Comparison of ENCODE assay signal across 15 mouse cellular contexts in the genomic region with DNA sequence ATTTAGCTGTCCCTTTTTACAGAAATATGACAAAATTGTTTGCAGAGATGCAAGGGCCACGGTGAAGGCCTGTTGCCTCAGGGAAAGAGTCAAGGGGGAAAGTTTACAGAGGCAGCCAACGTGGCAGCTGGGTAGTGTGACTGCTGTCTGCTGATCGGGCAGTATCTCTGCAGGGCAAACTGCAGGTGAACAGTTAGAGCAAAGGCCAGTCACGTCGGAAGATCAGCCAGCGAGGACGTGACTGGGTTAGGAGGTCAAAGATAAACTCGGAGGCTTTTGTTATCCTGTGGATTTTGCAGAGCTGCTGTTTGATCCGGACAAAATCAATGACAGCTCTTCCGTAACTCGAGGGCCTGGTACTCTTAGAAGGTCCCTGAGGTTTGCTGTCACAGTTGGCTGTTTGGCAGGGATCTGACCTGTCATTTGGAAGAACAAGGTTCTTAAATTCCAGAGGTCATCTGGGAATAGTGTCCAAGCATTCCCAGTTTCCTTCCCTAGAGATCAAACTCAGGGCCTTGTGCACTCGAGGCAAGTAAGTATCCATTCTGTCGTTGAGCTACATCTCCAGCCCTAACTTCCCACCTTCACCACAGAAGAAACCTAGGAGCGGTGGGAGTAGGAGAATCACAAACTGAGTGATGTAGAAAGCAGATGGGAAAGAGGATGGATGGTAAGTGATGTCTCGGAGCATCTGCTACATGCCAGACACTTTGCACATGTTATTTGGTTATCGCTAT. TPM values are rescaled to one million over a fixed set of nuclear protein-coding genes. Genes with fewer than 3 reads are reported as not detected.
DNase-seq lines count a peak whose midpoint lies in the region; ATAC-seq lines count a peak whose summit lies in the region.
"Had no signal": no experiment of that assay in that cellular context is flagged by ENCODE, and none has a peak within 500 bp of the region (broad histone marks: within the 10 kb centered on the region; RNA-seq: fewer than 3 reads in every experiment).

No protein-coding gene starts in this region.

- no peak for DNase-seq in forebrain, embryonic 11.5 days (ENCODE audit: low spot score)
- DNase-seq in liver: peak; percentile 56
- DNase-seq in gastrocnemius, adult 8-10 months (ENCODE audit: low spot score in 2 of 2): no peak
- DNase-seq: cerebellum, adult 11-12 months; gastrocnemius, postnatal 36 days; layer of hippocampus, adult 9-11 months; thymus, postnatal 14 days had no signal

- H3K9ac ChIP-seq in forebrain, embryonic 12.5 days: no peak overlapping the region
- H3K9ac ChIP-seq in forebrain, embryonic 11.5 days (ENCODE audit: low read length): no peak overlapping the region
- H3K9ac ChIP-seq in hindbrain, embryonic 13.5 days: no peak overlapping the region
- no peak overlapping the region for H3K9ac ChIP-seq in hindbrain, embryonic 16.5 days (ENCODE audit: low read depth, low read length)
- no peak overlapping the region for H3K9ac ChIP-seq in intestine, embryonic 15.5 days

- no peak overlapping the region for H3K4me3 ChIP-seq in forebrain, embryonic 12.5 days (replicated peaks)
- no peak overlapping the region for H3K4me3 ChIP-seq in forebrain, embryonic 11.5 days (ENCODE audit: low read depth, low read length)
- 0 out of 2 replicates have a peak overlapping the region, but pooled peaks have one; percentile 26 for H3K4me3 ChIP-seq in hindbrain, embryonic 13.5 days
- H3K4me3 ChIP-seq in hindbrain, embryonic 16.5 days (ENCODE audit: low read length): no peak overlapping the region
- H3K4me3 ChIP-seq in intestine, embryonic 15.5 days (replicated peaks): no peak overlapping the region
- H3K4me3 ChIP-seq: myocyte had no signal

- 62% methylated on average over 16 of the region's 16 CpGs for WGBS in forebrain, embryonic 12.5 days
- WGBS in forebrain, embryonic 11.5 days: 53% methylated on average over 16 of the region's 16 CpGs
- 60% methylated on average over 16 of the region's 16 CpGs for WGBS in hindbrain, embryonic 13.5 days
- 57% methylated on average over 16 of the region's 16 CpGs for WGBS in hindbrain, embryonic 16.5 days
- WGBS in intestine, embryonic 15.5 days: 48% methylated on average over 16 of the region's 16 CpGs

- H3K4me2 ChIP-seq in forebrain, embryonic 12.5 days: peak overlapping the region; percentile 58; the same call in 1 of the 2 replicates
- H3K4me2 ChIP-seq in forebrain, embryonic 11.5 days (ENCODE audit: low read depth, low read length, severe bottlenecking): no peak overlapping the region
- H3K4me2 ChIP-seq in hindbrain, embryonic 13.5 days: no peak overlapping the region
- no peak overlapping the region; the same call in none of the 2 replicates for H3K4me2 ChIP-seq in hindbrain, embryonic 16.5 days (ENCODE audit: low read length)
- H3K4me2 ChIP-seq in intestine, embryonic 15.5 days (replicated peaks): no peak overlapping the region

- peaks cover 12% of the 10 kb centered on the region; the same call in 1 of the 2 replicates for H3K4me1 ChIP-seq in forebrain, embryonic 12.5 days
- H3K4me1 ChIP-seq in forebrain, embryonic 11.5 days (replicated peaks; ENCODE audit: control insufficient read depth, insufficient read depth, low read length): no peaks in the 10 kb centered on the region
- peaks cover 8% of the 10 kb centered on the region for H3K4me1 ChIP-seq in hindbrain, embryonic 13.5 days (replicated peaks)
- H3K4me1 ChIP-seq in hindbrain, embryonic 16.5 days (ENCODE audit: control insufficient read depth, insufficient read depth, low read depth, low read length): peaks cover 6% of the 10 kb centered on the region
- H3K4me1 ChIP-seq in intestine, embryonic 15.5 days (replicated peaks): no peaks in the 10 kb centered on the region

- no peaks in the 10 kb centered on the region for H3K9me3 ChIP-seq in forebrain, embryonic 12.5 days
- no peaks in the 10 kb centered on the region; the same call in 1 of the 2 replicates for H3K9me3 ChIP-seq in forebrain, embryonic 11.5 days (ENCODE audit: control insufficient read depth, low read length)
- H3K9me3 ChIP-seq in hindbrain, embryonic 13.5 days: no peaks in the 10 kb centered on the region
- H3K9me3 ChIP-seq in hindbrain, embryonic 16.5 days (ENCODE audit: control insufficient read depth, low read length): no peaks in the 10 kb centered on the region
- no peaks in the 10 kb centered on the region for H3K9me3 ChIP-seq in intestine, embryonic 15.5 days

- peaks cover 22% of the 10 kb centered on the region for H3K27me3 ChIP-seq in forebrain, embryonic 12.5 days
- H3K27me3 ChIP-seq in forebrain, embryonic 11.5 days (ENCODE audit: control insufficient read depth, insufficient read depth, low read length): peaks cover 4% of the 10 kb centered on the region; the same call in 1 of the 2 replicates
- peaks cover 12% of the 10 kb centered on the region for H3K27me3 ChIP-seq in hindbrain, embryonic 13.5 days
- H3K27me3 ChIP-seq in hindbrain, embryonic 16.5 days (replicated peaks; ENCODE audit: control insufficient read depth, insufficient read depth, low read length): peaks cover 7% of the 10 kb centered on the region; the same call in 1 of the 2 replicates
- H3K27me3 ChIP-seq in intestine, embryonic 15.5 days (replicated peaks): 0 out of 2 replicates have a peak, but pooled peaks cover 9% of the 10 kb centered on the region

- H3K36me3 ChIP-seq in forebrain, embryonic 12.5 days (replicated peaks): no peaks in the 10 kb centered on the region
- H3K36me3 ChIP-seq in forebrain, embryonic 11.5 days (ENCODE audit: control insufficient read depth, insufficient read depth, low read length): no peaks in the 10 kb centered on the region
- no peaks in the 10 kb centered on the region for H3K36me3 ChIP-seq in hindbrain, embryonic 13.5 days
- H3K36me3 ChIP-seq in hindbrain, embryonic 16.5 days (ENCODE audit: control insufficient read depth, insufficient read depth, low read length): no peaks in the 10 kb centered on the region
- no peaks in the 10 kb centered on the region for H3K36me3 ChIP-seq in intestine, embryonic 15.5 days

- ATAC-seq in forebrain, embryonic 12.5 days (ENCODE audit: low FRiP score): no peak
- ATAC-seq in forebrain, embryonic 11.5 days (replicated peaks; ENCODE audit: low FRiP score): no peak
- no peak for ATAC-seq in hindbrain, embryonic 13.5 days (ENCODE audit: low FRiP score)
- no peak for ATAC-seq in hindbrain, embryonic 16.5 days
- ATAC-seq in intestine, embryonic 15.5 days: peak; percentile 67
- ATAC-seq in monocyte, adult 5-6 weeks (replicated peaks; ENCODE audit: insufficient number of reproducible peaks, low FRiP score, low TSS enrichment, poor library complexity, severe bottlenecking): no peak
- ATAC-seq: hindbrain, postnatal 0 days had no signal

- H3K27ac ChIP-seq in forebrain, embryonic 12.5 days: no peak overlapping the region
- H3K27ac ChIP-seq in forebrain, embryonic 11.5 days (ENCODE audit: low read depth, low read length): no peak overlapping the region
- H3K27ac ChIP-seq in hindbrain, embryonic 13.5 days: no peak overlapping the region
- no peak overlapping the region for H3K27ac ChIP-seq in hindbrain, embryonic 16.5 days (ENCODE audit: low read depth, low read length)
- no peak overlapping the region for H3K27ac ChIP-seq in intestine, embryonic 15.5 days
- H3K27ac ChIP-seq: hindbrain, postnatal 0 days; macrophage had no signal

RNA-seq across cellular contexts. Expression of gene Paqr9, which starts 21.7 kb away (rescaled TPM):
- 0.46 and 0.88 TPM in 2 replicates for polyA plus RNA-seq in forebrain, embryonic 12.5 days (2016; fragmentation: Nextera tagmentation; extraction: Ambion mirVana)
- polyA plus RNA-seq in forebrain, embryonic 11.5 days (2014; fragmentation: Nextera tagmentation; extraction: Ambion mirVana): 0.27 and 0.41 TPM in 2 replicates
- polyA plus RNA-seq in hindbrain, embryonic 13.5 days (2015; fragmentation: Nextera tagmentation; extraction: Ambion mirVana): 2.7 and 3.1 TPM in 2 replicates
- polyA plus RNA-seq in hindbrain, embryonic 16.5 days (2015; fragmentation: Nextera tagmentation; extraction: Ambion mirVana): 5.0 and 6.1 TPM in 2 replicates
- polyA plus RNA-seq in intestine, embryonic 15.5 days (2015; fragmentation: Nextera tagmentation; extraction: Ambion mirVana): 0.82 and 1.0 TPM in 2 replicates
- 0.57 to 1.4 TPM in 2 of 3 replicates, not detected in the other for total RNA-seq in monocyte, adult 5-6 weeks (2017)
- 1 to 10 TPM; 1.9 to 3.7 (median 2.3) TPM for total RNA-seq in gastrocnemius, adult 8-10 months (2022)

RNA-seq across cellular contexts. Expression of gene Pcolce2, which starts 56.2 kb away (rescaled TPM):
- 2.6 and 3.4 TPM in 2 replicates for polyA plus RNA-seq in forebrain, embryonic 12.5 days (2016; fragmentation: Nextera tagmentation; extraction: Ambion mirVana)
- polyA plus RNA-seq in forebrain, embryonic 11.5 days (2014; fragmentation: Nextera tagmentation; extraction: Ambion mirVana): 3.2 and 3.6 TPM in 2 replicates
- 3.3 and 3.6 TPM in 2 replicates for polyA plus RNA-seq in hindbrain, embryonic 13.5 days (2015; fragmentation: Nextera tagmentation; extraction: Ambion mirVana)
- polyA plus RNA-seq in hindbrain, embryonic 16.5 days (2015; fragmentation: Nextera tagmentation; extraction: Ambion mirVana): 1.8 and 2.2 TPM in 2 replicates
- 0.84 and 1.4 TPM in 2 replicates for polyA plus RNA-seq in intestine, embryonic 15.5 days (2015; fragmentation: Nextera tagmentation; extraction: Ambion mirVana)
- total RNA-seq in monocyte, adult 5-6 weeks (2017): not detected in 3 replicates
- total RNA-seq in gastrocnemius, adult 8-10 months (2022): 1 to 10 TPM; 2.9 to 6.4 (median 5.8) TPM
